Mouse (Mus musculus) T-helper 17 cell (primary cell): ENCODE data around the gene Il2rb.

ENCODE experiments used
- in situ Hi-C, 2 experiments: fragments of 300-600 bp; cut with MboI, MseI; formaldehyde crosslinking; loops; 1 replicate in 1 of 2; 2 replicates in 1 of 2; pipeline ENCODE4 v1.15.1; 2025; ENCODE audit warnings: high pct_unique_total_duplicates in 2 of 2

Gene Il2rb

DNA sequence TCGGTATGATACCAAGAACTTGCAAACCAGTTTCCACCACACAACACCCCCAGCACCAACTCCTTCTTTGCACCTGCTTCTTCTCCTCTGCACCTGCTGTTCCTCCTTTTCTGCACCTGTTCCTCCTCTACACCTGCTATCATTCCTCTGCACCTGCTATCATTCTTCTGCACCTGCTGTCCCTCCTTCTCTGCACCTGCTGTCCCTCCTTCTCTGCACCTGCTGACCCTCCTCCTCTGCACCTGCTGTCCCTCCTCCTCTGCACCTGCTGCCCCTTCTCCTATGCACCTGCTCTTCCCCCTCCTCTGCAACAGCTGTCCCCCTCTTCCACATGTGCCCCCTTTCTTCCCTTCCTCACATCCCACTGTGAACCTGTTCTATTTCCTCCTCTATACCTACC, 8.5 kb downstream of the Il2rb start:
- in situ Hi-C loops, result loop anchor here in 1 of 2 experiments (25.0 kb wide), 1 partner anchor 1051 kb away; the partner anchor contains the start of gene Ddx17

- in situ Hi-C loops, result loop anchor here in 1 of 2 experiments (5.0 to 25.0 kb wide), 2 partner anchors 36 to 1054 kb away; partner anchors contain the start of gene Ddx17
Measured at GRCm38 (mm10) chr15:78483311-78483710, 11.8 kb downstream of the Il2rb start.

GRCm38 (mm10) chr15:78482518-78482917, 12.6 kb downstream of the Il2rb start:
- in situ Hi-C loops, result loop anchor here in 1 of 2 experiments (5.0 to 25.0 kb wide), 2 partner anchors 35 to 1055 kb away; partner anchors contain the start of gene Ddx17

DNA sequence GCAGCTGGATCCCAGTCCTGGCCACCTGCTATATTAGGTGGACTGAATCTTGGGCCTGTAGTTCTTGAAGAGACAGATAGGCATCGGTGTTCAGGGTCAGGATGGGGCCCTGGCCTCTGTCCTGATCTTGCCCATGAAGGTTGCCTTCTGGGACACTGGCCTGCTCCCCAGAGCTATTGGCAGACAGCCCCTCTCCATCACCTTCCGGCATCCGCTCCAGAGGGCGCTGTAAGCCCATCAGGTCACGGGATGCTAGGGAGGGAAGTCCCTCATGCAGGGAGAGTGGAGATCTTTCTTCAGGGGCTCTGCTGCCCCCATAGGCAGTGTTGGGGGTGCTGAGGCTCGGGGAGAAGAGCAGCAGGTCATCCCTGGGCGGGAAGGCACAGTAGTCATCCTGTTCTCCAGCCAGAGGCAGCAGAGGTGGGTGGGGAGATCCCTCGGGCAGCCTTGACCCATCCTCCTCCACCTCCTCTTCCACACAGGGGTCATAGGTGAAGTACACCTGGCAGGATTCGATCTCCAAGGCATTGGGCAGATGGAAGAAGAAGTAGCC, 13.5 kb downstream of the Il2rb start:
- in situ Hi-C loops, result loop anchor here in 1 of 2 experiments (5.0 to 25.0 kb wide), 2 partner anchors 34 to 1056 kb away; partner anchors contain the start of gene Ddx17

DNA sequence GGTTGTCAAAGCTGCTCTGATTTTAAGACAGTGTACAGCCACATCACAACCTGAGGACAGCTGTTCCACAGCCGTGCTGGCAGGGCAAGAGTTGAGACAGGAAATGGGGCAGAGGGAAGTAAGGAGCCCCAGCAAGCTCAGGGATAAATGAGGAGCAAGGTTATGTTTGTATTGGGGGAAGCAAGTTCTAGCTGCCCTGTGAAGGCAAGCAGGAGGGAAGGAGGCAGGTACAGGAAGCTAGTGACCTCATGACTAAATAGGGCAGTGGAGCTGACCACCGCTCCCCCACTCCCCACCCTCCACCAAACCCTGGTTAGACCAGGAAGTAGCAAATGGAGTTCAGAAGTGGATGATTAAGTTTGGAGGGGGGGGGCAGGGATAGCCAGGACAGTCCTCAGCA, 14.1 kb downstream of the Il2rb start:
- in situ Hi-C loops, result loop anchor here in 1 of 2 experiments (5.0 to 25.0 kb wide), 2 partner anchors 34 to 1056 kb away; partner anchors contain the start of gene Ddx17

DNA sequence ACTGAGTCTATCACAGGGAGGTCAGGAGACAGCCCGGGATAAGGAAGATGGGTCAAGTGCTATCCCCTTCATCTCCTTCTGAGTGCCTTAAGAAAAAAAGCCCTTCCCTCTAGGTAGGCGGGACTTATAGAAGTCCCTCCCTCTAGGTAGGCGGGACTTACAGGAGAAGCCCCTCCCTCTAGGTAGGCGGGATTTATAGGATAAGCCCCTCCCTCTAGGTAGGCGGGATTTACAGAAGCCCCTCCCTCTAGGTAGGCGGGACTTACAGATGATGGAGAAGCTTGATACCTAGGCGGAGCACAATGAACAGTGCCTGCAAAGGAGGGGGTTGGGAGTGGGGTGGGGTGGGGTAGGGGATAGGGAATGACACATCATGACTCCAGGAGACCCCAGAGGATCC, 15.0 kb downstream of the Il2rb start:
- in situ Hi-C loops, result loop anchor here in 1 of 2 experiments (5.0 to 25.0 kb wide), 2 partner anchors 33 to 1057 kb away; partner anchors contain the start of gene Ddx17

DNA sequence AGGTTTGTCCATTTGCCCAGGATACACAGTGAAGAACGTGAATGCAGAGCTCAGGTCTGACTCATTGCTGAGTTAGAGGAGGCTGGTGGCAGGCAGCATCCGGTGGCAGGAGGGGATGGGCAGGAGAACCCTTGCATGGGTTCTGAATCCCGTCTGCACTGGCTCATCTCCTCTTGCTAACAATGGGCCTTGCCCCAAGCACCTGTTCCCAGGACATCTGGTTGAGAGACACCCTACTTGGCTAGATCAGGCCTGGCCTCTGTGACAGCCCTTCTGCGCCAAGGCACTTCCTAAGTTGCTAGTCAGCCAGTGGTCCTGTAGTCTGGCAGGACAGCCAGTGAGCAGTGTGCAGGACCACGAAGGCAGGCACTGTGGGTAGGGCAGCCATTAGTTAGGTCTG, 15.6 kb downstream of the Il2rb start:
- in situ Hi-C loops, result loop anchor here in 1 of 2 experiments (25.0 kb wide), 1 partner anchor 1058 kb away; the partner anchor contains the start of gene Ddx17

- in situ Hi-C loops, result loop anchor here in 1 of 2 experiments (25.0 kb wide), 1 partner anchor 1059 kb away; the partner anchor contains the start of gene Ddx17
Measured at GRCm38 (mm10) chr15:78478073-78478472, 17.0 kb downstream of the Il2rb start.

- in situ Hi-C loops, result loop anchor here in 1 of 2 experiments (25.0 kb wide), 1 partner anchor 1060 kb away; the partner anchor contains the start of gene Ddx17
Measured at GRCm38 (mm10) chr15:78476878-78477277, 18.2 kb downstream of the Il2rb start.

DNA sequence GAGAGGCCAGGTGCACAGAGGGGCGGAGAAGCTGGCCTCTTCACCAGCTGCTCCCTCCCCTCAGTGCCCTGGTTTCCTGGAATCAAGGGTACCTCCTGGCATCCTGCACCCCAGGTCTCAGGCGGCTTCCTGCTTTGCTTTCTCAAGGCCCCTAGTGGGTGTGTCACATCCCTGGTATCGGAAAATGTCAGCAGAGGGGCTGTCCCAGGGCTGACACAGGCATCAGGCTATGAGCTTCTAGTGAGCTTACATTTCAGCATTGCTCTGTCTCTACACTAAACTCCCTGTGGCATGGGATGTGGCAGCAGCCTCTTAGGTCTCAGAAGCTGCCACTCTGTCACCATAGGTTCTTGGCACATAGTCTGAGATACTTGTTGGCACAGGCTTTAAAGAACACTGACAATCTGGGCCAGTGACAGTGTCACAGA, 19.5 kb downstream of the Il2rb start:
- in situ Hi-C loops, result loop anchor here in 1 of 2 experiments (25.0 kb wide), 1 partner anchor 1062 kb away; the partner anchor contains the start of gene Ddx17

- in situ Hi-C loops, result no loop called here
Measured at GRCm38 (mm10) chr15:78473442-78473841, 21.6 kb downstream of the Il2rb start.

DNA sequence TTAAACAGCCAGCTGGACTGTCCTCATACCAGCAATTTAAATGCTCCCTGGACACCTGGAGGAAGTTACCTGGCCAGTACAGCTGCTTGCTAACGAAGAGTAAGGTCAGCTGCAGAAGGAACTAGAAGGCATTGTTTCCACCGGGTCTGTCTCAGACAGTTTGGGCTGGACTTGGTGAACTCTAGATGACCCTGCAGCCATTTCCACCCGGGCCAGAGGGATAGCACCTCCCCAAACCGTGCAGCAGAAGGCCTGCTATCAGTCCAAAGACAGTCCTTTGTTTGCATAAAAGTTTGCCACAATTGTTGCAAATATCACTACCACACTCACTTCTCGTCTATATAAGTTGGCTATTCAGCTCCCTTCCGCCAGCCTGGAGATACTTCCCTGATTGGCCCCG, 23.2 kb downstream of the Il2rb start:
- in situ Hi-C loops, result no loop called here

DNA sequence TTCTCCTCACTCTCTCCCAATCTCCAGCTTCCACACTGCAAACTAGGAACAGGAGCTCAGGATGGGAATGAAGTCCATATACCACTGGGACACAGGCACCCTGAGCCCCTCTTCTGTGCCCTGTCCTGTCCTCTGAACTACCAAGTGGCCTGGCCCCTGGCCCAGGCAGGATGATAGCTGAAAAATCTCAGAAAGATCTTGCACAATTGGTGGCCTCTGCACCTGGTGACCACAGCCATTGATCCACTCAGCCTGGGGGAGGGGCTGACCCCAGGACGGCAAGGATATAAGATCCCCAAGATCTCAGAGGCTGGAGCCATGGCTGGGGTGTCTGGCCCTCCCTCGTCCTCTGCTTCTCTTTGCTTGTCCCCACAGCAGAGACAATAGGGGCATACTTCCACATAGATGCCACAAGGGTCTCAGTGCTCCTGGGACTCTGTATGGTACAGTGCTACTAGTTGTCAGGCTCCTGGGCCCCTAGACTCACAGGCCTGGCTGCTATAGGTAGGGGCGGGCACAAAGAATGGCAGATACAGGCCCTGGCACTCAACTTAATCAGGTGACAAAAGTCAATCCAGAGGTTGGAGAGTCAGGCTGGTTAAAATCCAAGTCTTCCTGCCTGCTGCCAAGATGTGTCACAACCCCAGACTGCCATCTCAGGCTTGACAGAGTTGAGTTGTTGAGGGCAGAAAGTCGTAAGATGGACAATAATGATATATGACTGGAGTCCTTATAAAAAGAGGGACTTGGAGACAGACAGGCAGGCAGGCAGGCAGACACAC, 24.4 kb downstream of the Il2rb start:
- in situ Hi-C loops, result no loop called here

DNA sequence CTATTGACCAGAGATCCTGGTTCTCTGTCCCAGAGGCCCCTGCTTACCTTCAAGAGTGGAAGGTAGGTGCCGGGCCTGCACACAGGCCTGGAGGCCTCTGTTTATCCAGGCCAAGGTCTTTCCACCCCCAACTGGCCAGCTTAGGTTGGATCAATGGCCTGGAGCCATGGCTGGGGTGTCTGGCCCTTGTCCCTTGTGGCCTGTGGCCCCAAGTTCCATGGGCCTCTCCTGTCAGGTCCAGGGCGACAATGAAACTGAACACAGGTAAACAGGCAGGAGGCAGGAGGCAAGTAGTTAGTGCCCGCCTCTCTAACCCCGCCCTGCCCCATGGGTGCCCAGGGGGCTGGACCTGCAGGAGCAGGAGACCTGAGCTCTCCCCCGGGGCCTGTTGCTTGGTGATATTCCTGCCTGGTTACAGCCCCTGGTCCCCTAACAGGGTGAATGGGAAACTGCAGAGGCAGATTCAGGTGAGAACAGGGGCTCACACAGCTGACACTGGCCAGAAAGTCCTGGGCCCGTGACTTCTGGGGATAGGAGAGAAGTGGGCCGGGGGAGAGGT, 26.6 kb downstream of the Il2rb start, which contains the start of gene Tmprss6:
Tmprss6 (minus strand) TSS at position 256 of the 559 bp plus-strand sequence.
- in situ Hi-C loops, result no loop called here

DNA sequence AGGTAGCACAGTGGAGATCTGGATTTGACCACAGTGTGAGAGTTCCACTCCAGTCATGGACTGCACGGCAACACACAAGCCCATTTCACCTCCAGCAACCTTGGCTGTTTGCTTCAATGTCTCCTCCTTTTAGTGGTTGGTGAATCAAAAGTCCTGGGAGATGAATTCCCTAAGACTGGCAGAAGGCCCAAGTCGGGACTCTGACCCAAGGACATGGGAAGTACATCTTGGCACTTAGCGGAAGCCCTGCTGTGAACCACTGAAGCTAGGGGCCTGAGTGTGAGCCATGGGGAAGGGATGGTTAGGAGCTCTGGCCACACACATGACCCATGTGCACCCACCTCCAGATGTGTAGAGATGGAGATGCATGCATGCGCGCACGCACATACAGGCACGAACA, 27.5 kb downstream of the Il2rb start:
- in situ Hi-C loops, result no loop called here

DNA sequence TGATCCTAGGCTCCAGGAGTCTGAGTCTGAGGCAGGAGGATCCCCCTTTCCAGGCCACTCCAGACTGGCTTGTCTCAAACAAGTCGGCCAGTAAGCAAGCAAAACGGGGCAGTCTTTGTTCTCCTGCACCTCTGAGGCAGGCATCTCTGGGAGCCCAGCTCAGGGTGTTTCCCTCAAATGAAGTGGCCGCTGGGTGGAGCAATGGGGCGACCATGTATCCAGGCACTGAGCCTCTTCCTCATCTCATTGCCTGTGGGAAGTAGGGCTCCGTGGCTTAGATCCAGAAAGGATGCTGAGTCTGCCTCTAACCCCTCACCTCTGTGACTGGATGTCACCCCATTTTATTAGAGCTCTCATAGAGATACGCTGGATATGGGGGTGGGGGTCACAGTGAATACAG, 28.3 kb downstream of the Il2rb start:
- in situ Hi-C loops, result no loop called here

- in situ Hi-C loops, result no loop called here
Measured at GRCm38 (mm10) chr15:78462981-78463380, 32.1 kb downstream of the Il2rb start.

DNA sequence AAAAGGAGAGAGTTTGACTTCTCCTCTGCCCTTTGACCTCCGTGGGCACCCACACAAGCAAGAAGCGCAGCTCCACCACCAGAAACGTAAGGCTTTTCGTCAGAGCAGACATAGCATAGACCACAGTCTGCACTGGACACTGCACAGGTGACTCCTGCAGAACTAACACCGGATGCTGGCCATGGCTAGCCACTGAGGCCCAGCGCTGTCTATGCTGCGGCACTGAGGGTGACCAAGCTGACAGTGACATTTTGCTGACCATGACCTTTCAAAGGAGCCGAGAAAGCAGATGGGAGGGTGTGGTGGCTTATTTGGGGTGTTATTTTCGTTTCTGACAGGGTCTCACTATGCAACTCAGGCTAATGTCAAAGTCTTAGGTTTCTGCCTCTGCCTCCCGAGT, 37.9 kb downstream of the Il2rb start:
- in situ Hi-C loops, result no loop called here

DNA sequence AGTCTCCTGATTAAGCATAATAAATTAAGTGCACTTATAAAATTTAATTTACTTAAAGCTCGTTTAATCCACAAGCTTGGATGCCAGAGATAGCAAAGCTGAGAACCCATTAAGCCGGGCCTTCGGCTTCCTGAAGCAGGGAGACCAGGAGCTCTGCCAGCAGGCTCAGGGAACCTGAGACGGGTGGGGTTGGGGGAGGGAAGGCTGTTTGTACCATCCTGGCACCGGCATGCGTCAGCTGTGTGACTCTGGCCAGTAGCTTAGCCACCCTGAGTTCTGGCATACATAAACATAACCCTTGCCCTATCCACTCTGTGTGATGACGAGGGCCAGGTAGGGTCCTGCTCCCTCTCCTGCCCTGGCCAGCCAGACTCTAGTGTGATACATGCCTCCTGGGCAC, 39.0 kb downstream of the Il2rb start:
- in situ Hi-C loops, result no loop called here

DNA sequence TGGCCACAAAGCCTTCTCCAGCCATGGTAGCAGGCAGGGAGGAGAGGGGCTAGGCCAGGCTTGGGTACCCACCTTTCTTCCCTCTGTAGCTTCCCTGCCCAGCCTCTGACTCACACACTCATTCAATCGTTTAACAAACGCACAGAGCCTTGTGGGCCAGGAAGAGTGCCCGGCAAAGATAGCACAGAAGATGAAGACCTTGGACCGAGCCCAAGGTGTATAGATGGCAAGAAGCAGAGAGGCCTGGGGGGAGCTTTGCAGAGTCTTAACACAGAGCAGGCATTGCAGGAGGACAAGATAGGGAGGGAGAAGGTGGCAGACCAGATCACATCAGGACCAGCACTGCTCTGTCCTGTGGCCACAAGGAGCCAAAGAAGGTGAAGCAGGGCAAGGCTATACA, 39.9 kb downstream of the Il2rb start:
- in situ Hi-C loops, result no loop called here

GRCm38 (mm10) chr15:78452929-78453328, 42.1 kb downstream of the Il2rb start:
- in situ Hi-C loops, result no loop called here

- in situ Hi-C loops, result no loop called here
Measured at GRCm38 (mm10) chr15:78451201-78451600, 43.9 kb downstream of the Il2rb start.
